Mouse (Mus musculus) lung, postnatal 25 days (tissue): Measurements from ENCODE around the gene Ang2.
"Not testable (repeated sequence)": the region's sequence is repeated elsewhere in the genome, so short reads cannot be mapped to it uniquely, and the experiment has no call there.

Experiments used
- DNase-seq: peaks from one replicate; pipeline ENCODE4 v3.0.0; 2022; ENCODE audit warnings: low spot score

The Ang2 gene

GRCm38 (mm10) chr14:51199098-51200023 is at the start of gene Ang2:
TSS of gene Ang2 (minus strand) at chr14:51199148.
- DNase-seq = no peak

GRCm38 (mm10) chr14:51247736-51248135 is 48.8 kb upstream of the Ang2 start:
- DNase-seq = no peak

GRCm38 (mm10) chr14:51240899-51241298 is 42.0 kb upstream of the Ang2 start:
- peak; percentile 49 for DNase-seq

GRCm38 (mm10) chr14:51237488-51237887 is 38.5 kb upstream of the Ang2 start:
- not testable (repeated sequence) for DNase-seq

- DNase-seq = not testable (repeated sequence)
These were observed 30.7 kb upstream of the Ang2 start for GRCm38 (mm10) chr14:51229657-51230056.

GRCm38 (mm10) chr14:51220075-51220474 is 21.1 kb upstream of the Ang2 start:
- DNase-seq = not testable (repeated sequence)

GRCm38 (mm10) chr14:51203115-51203514 is 4.2 kb upstream of the Ang2 start, which contains the start of gene Ear14:
TSS of gene Ear14 (plus strand) at chr14:51203391.
- no peak for DNase-seq

GRCm38 (mm10) chr14:51200466-51200865 is 1.5 kb upstream of the Ang2 start:
- no peak for DNase-seq

- DNase-seq = no peak
These were observed 1.1 kb upstream of the Ang2 start for GRCm38 (mm10) chr14:51200054-51200453.

GRCm38 (mm10) chr14:51195681-51196080 is 3.3 kb downstream of the Ang2 start:
- DNase-seq = peak; percentile 60

GRCm38 (mm10) chr14:51181051-51181450 is 17.9 kb downstream of the Ang2 start:
- DNase-seq = not testable (repeated sequence)

GRCm38 (mm10) chr14:51173843-51174242 is 25.1 kb downstream of the Ang2 start:
- no peak for DNase-seq

- not testable (repeated sequence) for DNase-seq
These were observed 26.0 kb downstream of the Ang2 start for GRCm38 (mm10) chr14:51172947-51173346.

- not testable (repeated sequence) for DNase-seq
These were observed 26.7 kb downstream of the Ang2 start for GRCm38 (mm10) chr14:51172095-51172865.

- no peak for DNase-seq
These were observed 32.9 kb downstream of the Ang2 start for GRCm38 (mm10) chr14:51166068-51166467.

- DNase-seq = no peak
These were observed 33.5 kb downstream of the Ang2 start for GRCm38 (mm10) chr14:51165435-51165834.

- not testable (repeated sequence) for DNase-seq
These were observed 35.6 kb downstream of the Ang2 start for GRCm38 (mm10) chr14:51163323-51163722.

- DNase-seq = not testable (repeated sequence)
These were observed 37.0 kb downstream of the Ang2 start, which contains the start of gene Rnase2b for GRCm38 (mm10) chr14:51161976-51162375. TSS of gene Rnase2b (plus strand) at chr14:51162260.

GRCm38 (mm10) chr14:51157072-51157471 is 41.9 kb downstream of the Ang2 start:
- DNase-seq = no peak

- no peak for DNase-seq
These were observed 42.2 kb downstream of the Ang2 start for GRCm38 (mm10) chr14:51156736-51157068.

- no peak for DNase-seq
These were observed 42.8 kb downstream of the Ang2 start for GRCm38 (mm10) chr14:51156056-51156735.

- DNase-seq = no peak
These were observed 46.6 kb downstream of the Ang2 start for GRCm38 (mm10) chr14:51152249-51152870.
